Mouse (Mus musculus) retina, postnatal 7 days (tissue): Measurements from ENCODE around the gene Hnrnpll.

Experiments used
- DNase-seq: peaks from one replicate; pipeline ENCODE4 v3.0.0-alpha.2; 2012; ENCODE audit warnings: low read depth, low spot score

Hnrnpll gene

GRCm38 (mm10) chr17:80061783-80062619 lies at the start of gene Hnrnpll:
Hnrnpll (minus strand) TSS chr17:80062334.
- DNase-seq: peak; percentile 98

- no peak for DNase-seq
These were observed 43.3 kb upstream of the Hnrnpll start for GRCm38 (mm10) chr17:80105348-80105978.

- no peak for DNase-seq
These were observed 37.7 kb upstream of the Hnrnpll start for GRCm38 (mm10) chr17:80099823-80100222.

- DNase-seq: no peak
These were observed 35.1 kb upstream of the Hnrnpll start for GRCm38 (mm10) chr17:80097221-80097620.

- no peak for DNase-seq
These were observed 34.6 kb upstream of the Hnrnpll start for GRCm38 (mm10) chr17:80096720-80097114.

- peak; percentile 33 for DNase-seq
These were observed 34.0 kb upstream of the Hnrnpll start for GRCm38 (mm10) chr17:80096043-80096719.

- DNase-seq: no peak
These were observed 33.2 kb upstream of the Hnrnpll start for GRCm38 (mm10) chr17:80095254-80095899.

GRCm38 (mm10) chr17:80091879-80092549 lies 29.9 kb upstream of the Hnrnpll start:
- no peak for DNase-seq

- no peak for DNase-seq
These were observed 28.4 kb upstream of the Hnrnpll start for GRCm38 (mm10) chr17:80090551-80090950.

- no peak for DNase-seq
These were observed 26.0 kb upstream of the Hnrnpll start for GRCm38 (mm10) chr17:80088168-80088567.

- DNase-seq: no peak
These were observed 24.5 kb upstream of the Hnrnpll start for GRCm38 (mm10) chr17:80086591-80086990.

GRCm38 (mm10) chr17:80084424-80084823 lies 22.3 kb upstream of the Hnrnpll start:
- no peak for DNase-seq

- DNase-seq: no peak
These were observed 21.1 kb upstream of the Hnrnpll start for GRCm38 (mm10) chr17:80083223-80083622.

- no peak for DNase-seq
These were observed 16.6 kb upstream of the Hnrnpll start for GRCm38 (mm10) chr17:80078726-80079125.

GRCm38 (mm10) chr17:80067257-80067656 lies 5.1 kb upstream of the Hnrnpll start:
- no peak for DNase-seq

- DNase-seq: no peak
These were observed 1.8 kb upstream of the Hnrnpll start for GRCm38 (mm10) chr17:80063840-80064495.

GRCm38 (mm10) chr17:80063386-80063785 lies 1.3 kb upstream of the Hnrnpll start:
- no peak for DNase-seq

GRCm38 (mm10) chr17:80062620-80063010 lies 481 bp upstream of the Hnrnpll start:
- DNase-seq: no peak

GRCm38 (mm10) chr17:80060828-80061782 lies 1.0 kb downstream of the Hnrnpll start:
- DNase-seq: peak; percentile 27

- no peak for DNase-seq
These were observed 2.0 kb downstream of the Hnrnpll start for GRCm38 (mm10) chr17:80060151-80060550.
